Mouse (Mus musculus): Measurements from ENCODE around the gene Rap1gap2.

Gene Rap1gap2

DNA sequence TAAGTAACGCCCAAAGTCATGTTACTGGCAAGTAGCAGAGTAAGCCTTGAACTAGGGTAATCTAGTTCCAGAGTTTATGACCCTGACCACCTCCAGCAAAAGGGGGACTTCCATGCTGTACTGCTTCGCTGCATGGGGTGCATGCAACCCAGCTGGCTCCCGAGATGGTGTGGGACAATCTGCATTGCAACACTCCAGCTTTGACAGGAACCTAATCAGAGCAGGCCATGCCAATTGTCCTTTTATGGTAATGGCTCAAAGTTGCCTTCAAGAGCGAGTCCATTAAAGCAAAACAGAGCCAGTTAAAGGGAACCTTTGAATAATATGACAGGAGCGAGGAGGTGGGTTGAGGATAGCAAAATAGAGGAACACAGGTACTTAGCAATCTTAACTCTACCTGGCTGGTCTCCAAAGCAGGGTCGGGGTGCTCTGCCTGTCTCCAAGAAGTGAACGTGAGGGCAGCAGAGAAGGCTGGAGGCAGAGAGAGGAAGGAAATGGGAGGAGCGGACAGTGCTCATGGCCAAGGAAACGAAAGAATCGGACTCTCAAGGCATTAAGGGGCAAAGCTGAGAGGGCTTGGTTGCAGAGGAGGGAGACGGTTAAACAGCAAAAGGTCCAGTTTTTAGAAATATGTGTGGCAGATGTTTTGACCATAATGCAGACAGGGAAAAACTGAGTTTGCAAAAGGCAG lies 117.4 kb downstream of the Rap1gap2 start:
- in situ Hi-C loops (cut with MboI; ENCODE audit: low pct_unique_long_range_greater_than_20kb in 1 of 2, low sequenced_read_pairs in 2 of 2, unreplicated experiment in 1 of 2) = no loop called here

- in situ Hi-C loops (cut with MboI; ENCODE audit: low pct_unique_long_range_greater_than_20kb in 1 of 2, low sequenced_read_pairs in 2 of 2, unreplicated experiment in 1 of 2) = no loop called here
Observed at GRCm38 (mm10) chr11:74491130-74491529, 119.6 kb downstream of the Rap1gap2 start.

DNA sequence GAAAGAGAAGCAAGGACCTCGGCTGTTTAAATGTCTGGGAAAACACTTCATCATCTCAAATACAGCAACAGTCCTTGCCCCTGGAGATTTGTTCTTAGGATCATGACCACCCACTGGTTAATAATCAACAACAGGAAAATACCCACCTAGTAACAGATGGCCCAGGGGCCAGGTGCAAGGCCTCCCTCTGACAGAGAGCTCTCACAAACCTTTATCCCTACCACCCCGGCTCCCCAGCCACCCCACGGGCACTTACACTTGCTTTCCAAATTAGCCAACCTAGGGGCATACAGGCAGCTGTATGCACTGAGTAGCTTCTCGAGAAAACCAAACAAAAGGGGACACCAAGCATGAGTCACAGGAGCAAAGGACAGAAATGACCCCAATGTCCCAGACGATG lies 121.5 kb downstream of the Rap1gap2 start:
- in situ Hi-C loops (cut with MboI; ENCODE audit: low pct_unique_long_range_greater_than_20kb in 1 of 2, low sequenced_read_pairs in 2 of 2, unreplicated experiment in 1 of 2) = no loop called here

GRCm38 (mm10) chr11:74487952-74488351 lies 122.8 kb downstream of the Rap1gap2 start:
- in situ Hi-C loops (cut with MboI; ENCODE audit: low pct_unique_long_range_greater_than_20kb in 1 of 2, low sequenced_read_pairs in 2 of 2, unreplicated experiment in 1 of 2) = no loop called here

DNA sequence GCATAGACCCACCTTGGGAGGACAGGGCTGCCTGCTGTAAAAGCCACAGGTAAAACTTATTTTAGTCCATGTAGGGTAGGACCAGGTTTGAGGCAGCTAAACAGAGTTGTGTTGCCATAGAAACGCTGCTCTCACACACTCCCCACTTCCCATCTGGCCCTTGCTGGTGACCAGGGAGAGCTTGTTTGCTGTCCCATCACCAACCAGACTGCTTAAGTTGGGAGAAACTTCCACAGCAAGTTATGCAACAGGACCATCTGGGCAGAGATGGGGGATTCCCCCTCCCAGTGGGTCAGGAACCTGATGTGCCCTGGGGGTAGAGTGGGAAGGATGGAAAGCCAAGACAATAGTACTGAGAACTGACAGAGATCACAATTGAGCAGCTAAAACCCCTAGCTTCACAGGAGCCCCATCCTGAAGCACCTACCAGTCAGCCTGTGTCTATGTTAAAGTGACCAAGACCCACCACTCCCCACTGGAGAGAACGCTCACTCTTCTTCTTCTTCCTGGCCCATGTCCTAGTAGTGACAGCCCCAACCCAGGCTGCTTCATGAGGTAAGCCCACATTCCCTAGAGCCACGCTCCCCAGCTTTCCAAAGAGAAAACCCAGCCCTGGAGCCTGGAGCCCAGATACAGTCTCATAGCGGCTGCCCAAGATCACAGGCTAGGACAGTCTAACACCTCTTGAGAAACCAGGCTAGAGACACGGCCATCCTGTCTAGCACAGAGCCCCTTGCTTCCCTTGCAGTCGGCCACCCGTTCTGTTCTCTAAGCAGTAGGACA lies 125.1 kb downstream of the Rap1gap2 start:
- in situ Hi-C loops (cut with MboI; ENCODE audit: low pct_unique_long_range_greater_than_20kb in 1 of 2, low sequenced_read_pairs in 2 of 2, unreplicated experiment in 1 of 2) = no loop called here

GRCm38 (mm10) chr11:74483871-74484270 lies 126.8 kb downstream of the Rap1gap2 start:
- in situ Hi-C loops (cut with MboI; ENCODE audit: low pct_unique_long_range_greater_than_20kb in 1 of 2, low sequenced_read_pairs in 2 of 2, unreplicated experiment in 1 of 2) = no loop called here

DNA sequence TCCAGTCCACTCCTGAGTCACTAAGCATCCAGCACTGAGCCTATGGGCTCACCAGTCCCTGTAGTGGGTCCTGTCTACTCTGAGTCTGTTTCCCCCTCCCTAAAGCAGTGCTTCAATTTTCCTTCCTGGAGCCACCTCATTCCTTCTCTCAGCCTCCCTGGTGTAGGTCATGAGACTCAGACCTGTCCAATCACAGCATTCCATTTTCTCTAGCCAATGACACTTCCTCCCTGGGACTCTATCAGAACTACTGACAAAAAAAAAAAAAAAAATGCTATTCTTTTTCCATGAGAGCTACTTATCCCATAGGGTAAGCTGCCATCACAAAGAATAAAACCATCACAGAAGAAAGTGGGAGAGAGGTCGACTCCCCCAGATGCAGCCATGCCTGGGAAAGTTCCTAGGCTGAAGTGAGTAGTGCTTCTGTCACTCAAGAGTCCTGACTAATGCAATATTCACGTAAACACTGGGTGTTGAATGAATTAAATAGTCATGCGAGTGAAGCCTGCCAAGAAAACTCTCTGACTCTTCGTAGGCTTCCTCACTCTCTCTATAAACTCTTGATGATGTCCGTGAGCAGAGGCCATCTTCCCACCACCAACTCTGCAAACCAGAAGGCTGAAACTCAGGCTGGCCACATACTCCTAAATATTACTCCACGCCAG lies 127.4 kb downstream of the Rap1gap2 start:
- in situ Hi-C loops (cut with MboI; ENCODE audit: low pct_unique_long_range_greater_than_20kb in 1 of 2, low sequenced_read_pairs in 2 of 2, unreplicated experiment in 1 of 2) = no loop called here

GRCm38 (mm10) chr11:74481797-74482196 lies 128.9 kb downstream of the Rap1gap2 start:
- in situ Hi-C loops (cut with MboI; ENCODE audit: low pct_unique_long_range_greater_than_20kb in 1 of 2, low sequenced_read_pairs in 2 of 2, unreplicated experiment in 1 of 2) = no loop called here

DNA sequence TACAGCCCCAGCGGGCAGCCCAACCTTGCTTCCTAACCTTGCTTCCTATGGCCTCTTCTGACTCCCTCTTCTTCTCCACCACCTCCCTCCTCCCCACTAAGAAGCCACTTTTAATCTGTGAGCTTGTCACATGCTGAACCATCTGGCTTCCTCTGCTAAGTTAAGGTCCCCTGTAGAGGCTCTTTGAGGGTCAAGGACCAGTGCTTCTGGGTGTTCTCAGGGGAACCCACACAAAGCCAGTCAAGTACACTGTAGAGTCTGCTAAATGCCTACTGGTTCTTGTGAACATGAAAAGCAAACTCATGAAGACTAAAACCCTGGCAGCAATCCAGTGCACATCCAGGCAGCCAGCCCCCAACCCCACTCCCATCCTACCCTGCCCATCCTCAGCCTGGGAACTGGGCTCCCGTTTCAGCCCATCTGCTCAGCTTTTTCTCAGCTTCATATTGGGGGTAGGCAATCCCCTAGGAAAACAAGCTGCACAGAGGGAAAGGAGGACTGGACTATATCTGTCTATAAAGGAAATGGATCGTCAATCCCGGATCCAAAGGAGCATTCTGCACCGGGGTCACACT lies 130.9 kb downstream of the Rap1gap2 start:
- in situ Hi-C loops (cut with MboI; ENCODE audit: low pct_unique_long_range_greater_than_20kb in 1 of 2, low sequenced_read_pairs in 2 of 2, unreplicated experiment in 1 of 2) = no loop called here

DNA sequence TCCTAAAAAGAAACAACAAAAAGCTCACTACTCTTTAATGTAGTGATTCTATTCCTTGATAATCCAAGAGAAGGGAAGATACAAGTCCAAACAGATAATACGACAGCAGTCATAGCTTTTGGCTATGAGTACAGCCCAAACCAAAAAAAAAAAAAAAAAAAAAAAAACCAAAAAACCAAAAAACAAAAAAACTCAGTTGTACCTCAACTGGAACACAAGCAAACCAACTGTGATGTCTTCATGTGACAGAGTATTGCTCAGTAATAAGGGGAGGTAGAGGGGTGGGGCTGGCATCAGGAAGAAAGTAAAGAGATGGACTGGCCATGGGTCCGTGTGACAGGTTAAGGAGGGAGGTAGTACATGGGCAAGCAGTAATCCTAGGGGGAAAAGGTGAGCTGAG lies 131.8 kb downstream of the Rap1gap2 start:
- in situ Hi-C loops (cut with MboI; ENCODE audit: low pct_unique_long_range_greater_than_20kb in 1 of 2, low sequenced_read_pairs in 2 of 2, unreplicated experiment in 1 of 2) = no loop called here

DNA sequence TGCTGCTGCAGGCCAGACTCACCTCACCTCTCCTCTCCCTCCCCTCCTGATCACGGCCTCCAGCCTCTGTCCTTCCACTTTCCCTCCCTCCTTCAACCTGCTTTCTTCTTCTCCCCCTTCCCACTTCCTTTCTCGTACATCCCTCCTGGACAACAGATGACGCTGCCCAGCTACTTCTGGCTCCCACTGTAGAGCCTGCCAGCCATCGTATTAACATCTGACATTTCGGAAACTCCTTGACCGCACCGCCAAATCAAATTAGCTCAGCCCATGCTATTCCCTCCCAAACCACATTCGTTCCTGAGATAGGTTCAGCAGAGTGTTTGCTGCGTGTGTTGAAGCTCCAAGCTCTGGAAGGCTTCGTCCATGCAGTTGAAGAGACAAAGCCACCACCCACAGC lies 138.0 kb downstream of the Rap1gap2 start:
- in situ Hi-C loops (cut with MboI; ENCODE audit: low pct_unique_long_range_greater_than_20kb in 1 of 2, low sequenced_read_pairs in 2 of 2, unreplicated experiment in 1 of 2) = no loop called here

- in situ Hi-C loops (cut with MboI; ENCODE audit: low pct_unique_long_range_greater_than_20kb in 1 of 2, low sequenced_read_pairs in 2 of 2, unreplicated experiment in 1 of 2) = no loop called here
Observed at GRCm38 (mm10) chr11:74468195-74468594, 142.5 kb downstream of the Rap1gap2 start.

GRCm38 (mm10) chr11:74465712-74466111 lies 145.0 kb downstream of the Rap1gap2 start:
- in situ Hi-C loops (cut with MboI; ENCODE audit: low pct_unique_long_range_greater_than_20kb in 1 of 2, low sequenced_read_pairs in 2 of 2, unreplicated experiment in 1 of 2) = no loop called here

DNA sequence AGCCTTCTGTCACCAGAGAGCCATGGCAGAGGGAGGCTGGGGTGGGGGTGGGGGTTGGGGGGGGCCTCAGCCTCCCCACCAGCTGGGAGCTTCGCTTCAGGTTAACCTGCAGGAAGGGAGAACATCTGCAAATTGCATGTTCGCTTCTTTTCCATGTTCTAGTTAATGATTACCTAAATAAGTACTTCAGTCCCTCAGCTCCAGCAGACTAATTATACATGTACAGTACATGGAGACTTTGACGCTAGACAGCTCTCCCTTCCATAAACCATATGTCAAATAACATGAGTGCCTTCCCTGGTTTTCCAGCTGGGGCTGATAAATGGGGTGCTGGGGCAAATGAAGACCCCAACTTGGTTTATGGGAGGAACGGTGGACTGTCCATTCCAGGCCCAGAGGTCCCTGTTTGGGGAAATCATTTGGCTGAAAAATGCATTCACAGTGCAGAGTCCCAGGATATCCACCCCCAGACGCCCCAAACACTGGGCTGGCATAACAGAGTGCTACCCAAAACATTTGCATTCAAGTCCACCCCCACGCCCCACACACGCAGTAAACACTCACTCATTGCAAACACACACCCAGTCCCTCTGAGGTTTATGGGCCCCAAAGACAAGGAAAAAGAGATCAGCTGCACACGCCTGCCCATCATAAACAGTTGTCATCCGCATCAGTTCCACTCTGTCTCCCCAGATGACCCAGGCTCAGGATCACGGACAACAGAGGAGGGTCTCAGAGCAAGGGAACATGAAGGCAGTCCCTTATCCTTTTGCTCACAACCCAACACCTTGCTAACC lies 146.3 kb downstream of the Rap1gap2 start:
- in situ Hi-C loops (cut with MboI; ENCODE audit: low pct_unique_long_range_greater_than_20kb in 1 of 2, low sequenced_read_pairs in 2 of 2, unreplicated experiment in 1 of 2) = no loop called here

DNA sequence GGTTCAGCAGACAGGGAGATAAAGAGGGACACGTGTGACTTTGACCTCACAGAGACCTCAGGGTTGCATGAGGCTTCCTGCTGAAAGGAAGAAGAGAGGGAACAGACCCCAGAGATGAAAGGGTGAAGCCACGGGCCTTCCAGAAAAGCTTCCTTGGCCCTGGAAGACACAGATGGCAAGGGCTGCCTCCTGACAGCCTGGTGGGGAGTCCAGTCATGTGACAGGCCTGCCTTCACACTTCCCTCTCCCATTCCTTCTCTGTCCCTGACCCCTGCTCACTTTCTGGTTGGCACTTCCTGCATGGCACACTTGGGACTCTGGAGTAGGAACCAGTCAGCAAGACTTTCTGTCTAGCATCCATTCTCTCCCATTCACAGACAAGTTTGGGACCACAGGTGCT lies 148.1 kb downstream of the Rap1gap2 start:
- in situ Hi-C loops (cut with MboI; ENCODE audit: low pct_unique_long_range_greater_than_20kb in 1 of 2, low sequenced_read_pairs in 2 of 2, unreplicated experiment in 1 of 2) = no loop called here

GRCm38 (mm10) chr11:74459651-74460050 lies 151.1 kb downstream of the Rap1gap2 start:
- in situ Hi-C loops (cut with MboI; ENCODE audit: low pct_unique_long_range_greater_than_20kb in 1 of 2, low sequenced_read_pairs in 2 of 2, unreplicated experiment in 1 of 2) = no loop called here

GRCm38 (mm10) chr11:74458400-74458799 lies 152.3 kb downstream of the Rap1gap2 start:
- in situ Hi-C loops (cut with MboI; ENCODE audit: low pct_unique_long_range_greater_than_20kb in 1 of 2, low sequenced_read_pairs in 2 of 2, unreplicated experiment in 1 of 2) = no loop called here

GRCm38 (mm10) chr11:74457194-74457593 lies 153.5 kb downstream of the Rap1gap2 start:
- in situ Hi-C loops (cut with MboI; ENCODE audit: low pct_unique_long_range_greater_than_20kb in 1 of 2, low sequenced_read_pairs in 2 of 2, unreplicated experiment in 1 of 2) = no loop called here
